Comparison of ENCODE assay signal across 22 mouse cellular contexts in genomic region chr5:134329311-134329710, GRCm38 (mm10). TPM values are rescaled to one million over a fixed set of nuclear protein-coding genes. Genes with fewer than 3 reads are reported as not detected.
DNase-seq lines count a peak whose midpoint lies in the region; TF ChIP-seq lines count a peak whose summit lies in the region.
"Had no signal": no experiment of that assay in that cellular context is flagged by ENCODE, and none has a peak within 500 bp of the region (broad histone marks: within the 10 kb centered on the region; RNA-seq: fewer than 3 reads in every experiment).

No protein-coding gene starts in this region.

- 47% methylated on average over 4 of the region's 4 CpGs for WGBS in heart, adult 2 months

- H3K36me3 ChIP-seq in ES-Bruce4 (ENCODE audit: control insufficient read depth, insufficient read depth, low read length, poor library complexity, severe bottlenecking): no peaks in the 10 kb centered on the region
- H3K36me3 ChIP-seq in heart, adult 2 months (ENCODE audit: control insufficient read depth, insufficient read depth, low read length): no peaks in the 10 kb centered on the region
- H3K36me3 ChIP-seq: forebrain, embryonic 15.5 days; heart, embryonic 13.5 days had no signal

- TF ChIP-seq EP300 in ES-Bruce4 (IDR thresholded peaks at IDR 0.05; ENCODE audit: insufficient read depth, low read depth, low read length): peak; percentile 88
- no peak for TF ChIP-seq EP300 in heart, adult 2 months (IDR thresholded peaks at IDR 0.05; ENCODE audit: insufficient read depth, low read depth, low read length)

- intact Hi-C loops in heart, adult 2 months (cut with DNase I): no loop called here

- peak; percentile 73 for DNase-seq in A20 (ENCODE audit: low read depth, low spot score)
- peak; percentile 90 for DNase-seq in R1 (ENCODE audit: low read depth, low spot score)
- DNase-seq in retina, postnatal 1 day: peak; percentile 62
- DNase-seq in heart, adult 2 months: no peak
- DNase-seq in spleen, adult 18-20 months: no peak
- DNase-seq in layer of hippocampus, adult 2 months (ENCODE audit: low spot score in 2 of 2): no peak
- DNase-seq: adrenal gland, adult 8-10 months; adrenal gland, postnatal 25 days; cerebellum, adult 11-12 months; cerebellum, adult 8-10 months; cerebellum, postnatal 10 days; gastrocnemius, postnatal 10 days; gastrocnemius, postnatal 36 days; heart, adult 11 months; heart, postnatal 14 days; heart, postnatal 4 days; kidney, adult 18-20 months had no signal

- peaks cover 11% of the 10 kb centered on the region for H3K4me1 ChIP-seq in ES-Bruce4 (ENCODE audit: control insufficient read depth, insufficient read depth, low read length)
- peaks cover 1% of the 10 kb centered on the region; the same call in 1 of the 2 replicates for H3K4me1 ChIP-seq in heart, adult 2 months (ENCODE audit: control insufficient read depth, insufficient read depth, low read length)

- TF ChIP-seq CTCF in ES-Bruce4 (IDR thresholded peaks at IDR 0.05; ENCODE audit: low read depth, low read length): no peak
- TF ChIP-seq CTCF in heart, adult 2 months (IDR thresholded peaks at IDR 0.05): no peak
- no peak for TF ChIP-seq CTCF in layer of hippocampus, adult 2 months (conservative IDR thresholded peaks at IDR 0.05)

- H3K79me2 ChIP-seq in heart, adult 2 months (replicated peaks; ENCODE audit: control insufficient read depth, insufficient read depth, low read length): no peaks in the 10 kb centered on the region

- H3K27me3 ChIP-seq in ES-Bruce4 (ENCODE audit: control insufficient read depth, insufficient read depth, low read length, poor library complexity, severe bottlenecking): no peaks in the 10 kb centered on the region
- H3K27me3 ChIP-seq in heart, adult 2 months (ENCODE audit: control insufficient read depth, insufficient read depth, low read length): no peaks in the 10 kb centered on the region
- H3K27me3 ChIP-seq: forebrain, embryonic 15.5 days; heart, embryonic 13.5 days had no signal

- H3K4me3 ChIP-seq in ES-Bruce4 (ENCODE audit: low read depth, low read length): no peak overlapping the region
- no peak overlapping the region for H3K4me3 ChIP-seq in heart, adult 2 months
- no peak overlapping the region for H3K4me3 ChIP-seq in layer of hippocampus, adult 2 months
- H3K4me3 ChIP-seq: forebrain, embryonic 15.5 days; heart, embryonic 13.5 days had no signal

- peak overlapping the region; percentile 34 for H3K27ac ChIP-seq in ES-Bruce4 (ENCODE audit: insufficient read depth, low read length)
- H3K27ac ChIP-seq in heart, adult 2 months: no peak overlapping the region
- H3K27ac ChIP-seq in layer of hippocampus, adult 2 months: no peak overlapping the region
- H3K27ac ChIP-seq: forebrain, embryonic 15.5 days; heart, embryonic 13.5 days; hindbrain, embryonic 14.5 days; hindbrain, postnatal 0 days had no signal

- no peak for TF ChIP-seq POLR2A in ES-Bruce4 (IDR thresholded peaks at IDR 0.05; ENCODE audit: insufficient read depth, low read length)
- no peak for TF ChIP-seq POLR2A in heart, adult 2 months (IDR thresholded peaks at IDR 0.05; ENCODE audit: insufficient read depth, low read depth, low read length)

- no peaks in the 10 kb centered on the region for H3K9me3 ChIP-seq in ES-Bruce4 (replicated peaks; ENCODE audit: control insufficient read depth, insufficient read depth, low read length, poor library complexity, severe bottlenecking)
- H3K9me3 ChIP-seq: forebrain, embryonic 15.5 days; heart, embryonic 13.5 days had no signal

- H3K9ac ChIP-seq in ES-Bruce4 (ENCODE audit: low read depth, poor library complexity, severe bottlenecking): no peak overlapping the region
- no peak overlapping the region for H3K9ac ChIP-seq in heart, adult 2 months (ENCODE audit: low read depth, low read length)
- H3K9ac ChIP-seq: forebrain, embryonic 15.5 days; heart, embryonic 13.5 days; hindbrain, embryonic 14.5 days had no signal

RNA-seq across cellular contexts. Expression of gene Gtf2i, which starts 14.8 kb away (rescaled TPM):
- polyA plus RNA-seq in ES-Bruce4 (2011; ENCODE audit: insufficient read depth, insufficient read length, low read depth, missing spikeins): 240 and 242 TPM in 2 replicates
- 100 to 1,000 TPM; 187 to 210 TPM for total RNA-seq in heart, adult 2 months (2021)
- polyA plus RNA-seq in heart, adult 2 months (2012; rRNA removed): 67.8 and 87.4 TPM in 2 replicates
- total RNA-seq in layer of hippocampus, adult 2 months (2021): 100 to 1,000 TPM; 222 to 227 TPM

Comparison
In these comparisons a context has a peak if more than half of its experiments do, and no peak if none do; other contexts are left out.
1. DNase-seq: peak in A20 (single experiment), R1 (single experiment) and retina, postnatal 1 day (single experiment); none in heart, adult 2 months (0 of 2), spleen, adult 18-20 months (0 of 2) and layer of hippocampus, adult 2 months (0 of 2).